ENCODE assay signal across 10 mouse cellular contexts in genomic region chr17:34347606-34348308, GRCm38 (mm10). TPM values are rescaled to one million over a fixed set of nuclear protein-coding genes. Genes with fewer than 3 reads are reported as not detected.
DNase-seq lines count a peak whose midpoint lies in the region; ATAC-seq and TF ChIP-seq lines count a peak whose summit lies in the region.
"Had no signal": no experiment of that assay in that cellular context is flagged by ENCODE, and none has a peak within 500 bp of the region (broad histone marks: within the 10 kb centered on the region; RNA-seq: fewer than 3 reads in every experiment).

No protein-coding gene starts in this region.

- no peak overlapping the region for H3K4me2 ChIP-seq in forebrain, embryonic 14.5 days (ENCODE audit: low read length)
- H3K4me2 ChIP-seq in forebrain, embryonic 13.5 days = no peak overlapping the region
- no peak overlapping the region for H3K4me2 ChIP-seq in intestine, postnatal 0 days (replicated peaks; ENCODE audit: low read depth)
- H3K4me2 ChIP-seq: neural tube, embryonic 13.5 days had no signal

- no peaks in the 10 kb centered on the region for H3K4me1 ChIP-seq in forebrain, embryonic 14.5 days (ENCODE audit: control insufficient read depth, insufficient read depth, low read length)
- H3K4me1 ChIP-seq in forebrain, embryonic 13.5 days = no peaks in the 10 kb centered on the region
- no peaks in the 10 kb centered on the region for H3K4me1 ChIP-seq in brown adipose tissue, adult 24 weeks (ENCODE audit: control insufficient read depth, insufficient read depth, insufficient read length, low read length)
- no peaks in the 10 kb centered on the region for H3K4me1 ChIP-seq in intestine, postnatal 0 days (replicated peaks; ENCODE audit: control insufficient read depth, insufficient read depth, low read length)
- H3K4me1 ChIP-seq: neural tube, embryonic 13.5 days had no signal

- DNase-seq in forebrain, embryonic 14.5 days (ENCODE audit: low spot score) = peak; percentile 38
- DNase-seq in CD4-positive helper T cell, adult 2 months (ENCODE audit: low read depth, low spot score) = peak; percentile 79
- peak; percentile 88 for DNase-seq in layer of hippocampus, adult 9-10 months (ENCODE audit: low spot score)
- peak; percentile 63 for DNase-seq in thymus, postnatal 14 days

- H3K36me3 ChIP-seq in forebrain, embryonic 14.5 days (ENCODE audit: control insufficient read depth, insufficient read depth, low read length) = no peaks in the 10 kb centered on the region
- no peaks in the 10 kb centered on the region for H3K36me3 ChIP-seq in forebrain, embryonic 13.5 days (ENCODE audit: poor library complexity, severe bottlenecking)
- no peaks in the 10 kb centered on the region for H3K36me3 ChIP-seq in intestine, postnatal 0 days (ENCODE audit: control insufficient read depth, insufficient read depth)
- H3K36me3 ChIP-seq: neural tube, embryonic 13.5 days had no signal

- no peak overlapping the region for H3K27ac ChIP-seq in forebrain, embryonic 14.5 days (ENCODE audit: low read depth, low read length)
- no peak overlapping the region for H3K27ac ChIP-seq in forebrain, embryonic 13.5 days
- peak overlapping the region; percentile 72 for H3K27ac ChIP-seq in brown adipose tissue, adult 24 weeks (replicated peaks; ENCODE audit: low read depth, low read length)
- no peak overlapping the region for H3K27ac ChIP-seq in intestine, postnatal 0 days (ENCODE audit: low read depth, low read length)
- H3K27ac ChIP-seq: neural tube, embryonic 13.5 days had no signal

- WGBS in forebrain, embryonic 14.5 days = 70% methylated on average over 6 of the region's 6 CpGs
- WGBS in forebrain, embryonic 13.5 days = 75% methylated on average over 6 of the region's 6 CpGs
- WGBS in intestine, postnatal 0 days = 66% methylated on average over 6 of the region's 6 CpGs

- H3K4me3 ChIP-seq in forebrain, embryonic 14.5 days (ENCODE audit: low read depth, low read length) = no peak overlapping the region
- no peak overlapping the region for H3K4me3 ChIP-seq in forebrain, embryonic 13.5 days
- H3K4me3 ChIP-seq in brown adipose tissue, adult 24 weeks (ENCODE audit: insufficient read depth, low read depth, low read length) = no peak overlapping the region
- H3K4me3 ChIP-seq in intestine, postnatal 0 days (ENCODE audit: low read depth, low read length) = no peak overlapping the region
- H3K4me3 ChIP-seq: neural tube, embryonic 13.5 days had no signal

- no peak for ATAC-seq in forebrain, embryonic 14.5 days
- no peak for ATAC-seq in forebrain, embryonic 13.5 days
- ATAC-seq in monocyte, adult 5-6 weeks (replicated peaks; ENCODE audit: insufficient number of reproducible peaks, low FRiP score, low TSS enrichment, poor library complexity, severe bottlenecking) = peak; percentile 87
- no peak for ATAC-seq in intestine, postnatal 0 days

- no peaks in the 10 kb centered on the region for H3K27me3 ChIP-seq in forebrain, embryonic 14.5 days (replicated peaks; ENCODE audit: control insufficient read depth, insufficient read depth, low read length)
- 0 out of 2 replicates have a peak, but pooled peaks cover 4% of the 10 kb centered on the region for H3K27me3 ChIP-seq in forebrain, embryonic 13.5 days
- 0 out of 2 replicates have a peak, but pooled peaks cover 9% of the 10 kb centered on the region for H3K27me3 ChIP-seq in intestine, postnatal 0 days (replicated peaks; ENCODE audit: control insufficient read depth, insufficient read depth, low read length)

- no peak for TF ChIP-seq CTCF in intestine, postnatal 0 days (IDR thresholded peaks at IDR 0.05; ENCODE audit: low read depth)

- H3K9me3 ChIP-seq in forebrain, embryonic 14.5 days (replicated peaks; ENCODE audit: control insufficient read depth, low read length) = no peaks in the 10 kb centered on the region
- H3K9me3 ChIP-seq in forebrain, embryonic 13.5 days (replicated peaks) = no peaks in the 10 kb centered on the region
- no peaks in the 10 kb centered on the region for H3K9me3 ChIP-seq in intestine, postnatal 0 days (ENCODE audit: control insufficient read depth)
- H3K9me3 ChIP-seq: neural tube, embryonic 13.5 days had no signal

- H3K9ac ChIP-seq in forebrain, embryonic 14.5 days (ENCODE audit: low read length) = no peak overlapping the region
- no peak overlapping the region for H3K9ac ChIP-seq in forebrain, embryonic 13.5 days
- H3K9ac ChIP-seq in intestine, postnatal 0 days (ENCODE audit: low read depth, low read length) = no peak overlapping the region
- H3K9ac ChIP-seq: neural tube, embryonic 13.5 days had no signal

RNA-seq across cellular contexts. Expression of gene Btnl2, which starts 6.9 kb away (rescaled TPM):
- polyA plus RNA-seq in forebrain, embryonic 14.5 days (2014; fragmentation: Nextera tagmentation; extraction: Ambion mirVana) = not detected in 2 replicates
- polyA plus RNA-seq in forebrain, embryonic 13.5 days (2015; fragmentation: Nextera tagmentation; extraction: Ambion mirVana) = not detected in 2 replicates
- 0.67 TPM in 1 of 2 replicates, not detected in the other for polyA plus RNA-seq in brown adipose tissue, adult 24 weeks (2012; ENCODE audit: insufficient read depth, insufficient read length, missing spikeins)
- 0.76 TPM in 1 of 3 replicates, not detected in the others for total RNA-seq in monocyte, adult 5-6 weeks (2017)
- 43.0 and 43.4 TPM in 2 replicates for polyA plus RNA-seq in intestine, postnatal 0 days (2015; fragmentation: Nextera tagmentation; extraction: Ambion mirVana)
- polyA plus RNA-seq: heart, postnatal 0 days; neural tube, embryonic 13.5 days had no signal

RNA-seq across cellular contexts. Expression of gene H2-Eb2, which starts 22.3 kb away (rescaled TPM):
- not detected in 2 replicates for polyA plus RNA-seq in forebrain, embryonic 14.5 days (2014; fragmentation: Nextera tagmentation; extraction: Ambion mirVana)
- not detected in 2 replicates for polyA plus RNA-seq in forebrain, embryonic 13.5 days (2015; fragmentation: Nextera tagmentation; extraction: Ambion mirVana)
- polyA plus RNA-seq in brown adipose tissue, adult 24 weeks (2012; ENCODE audit: insufficient read depth, insufficient read length, missing spikeins) = not detected in 2 replicates
- 4.9 to 11.5 TPM (median 8.6 TPM) in 3 replicates for total RNA-seq in monocyte, adult 5-6 weeks (2017)
- polyA plus RNA-seq in intestine, postnatal 0 days (2015; fragmentation: Nextera tagmentation; extraction: Ambion mirVana) = not detected in 2 replicates
- polyA plus RNA-seq: heart, postnatal 0 days had no signal

RNA-seq across cellular contexts. Expression of gene Btnl1, which starts 29.2 kb away (rescaled TPM):
- polyA plus RNA-seq in forebrain, embryonic 14.5 days (2014; fragmentation: Nextera tagmentation; extraction: Ambion mirVana) = not detected in 2 replicates
- polyA plus RNA-seq in forebrain, embryonic 13.5 days (2015; fragmentation: Nextera tagmentation; extraction: Ambion mirVana) = not detected in 2 replicates
- polyA plus RNA-seq in brown adipose tissue, adult 24 weeks (2012; ENCODE audit: insufficient read depth, insufficient read length, missing spikeins) = not detected in 2 replicates
- 0.19 TPM in 1 of 3 replicates, not detected in the others for total RNA-seq in monocyte, adult 5-6 weeks (2017)
- polyA plus RNA-seq in intestine, postnatal 0 days (2015; fragmentation: Nextera tagmentation; extraction: Ambion mirVana) = 114 and 119 TPM in 2 replicates
- polyA plus RNA-seq: heart, postnatal 0 days; neural tube, embryonic 13.5 days had no signal

RNA-seq across cellular contexts. Expression of gene H2-Eb1, which starts 42.1 kb away (rescaled TPM):
- 0.85 and 1.4 TPM in 2 replicates for polyA plus RNA-seq in forebrain, embryonic 14.5 days (2014; fragmentation: Nextera tagmentation; extraction: Ambion mirVana)
- 1.6 TPM in 2 replicates for polyA plus RNA-seq in forebrain, embryonic 13.5 days (2015; fragmentation: Nextera tagmentation; extraction: Ambion mirVana)
- polyA plus RNA-seq in brown adipose tissue, adult 24 weeks (2012; ENCODE audit: insufficient read depth, insufficient read length, missing spikeins) = 93.0 and 109 TPM in 2 replicates
- 415 to 638 TPM (median 573 TPM) in 3 replicates for total RNA-seq in monocyte, adult 5-6 weeks (2017)
- 24.1 and 25.1 TPM in 2 replicates for polyA plus RNA-seq in intestine, postnatal 0 days (2015; fragmentation: Nextera tagmentation; extraction: Ambion mirVana)

RNA-seq across cellular contexts. Expression of gene BC051142, which starts 50.9 kb away (rescaled TPM):
- 3.7 and 4.2 TPM in 2 replicates for polyA plus RNA-seq in forebrain, embryonic 14.5 days (2014; fragmentation: Nextera tagmentation; extraction: Ambion mirVana)
- 2.4 and 2.6 TPM in 2 replicates for polyA plus RNA-seq in forebrain, embryonic 13.5 days (2015; fragmentation: Nextera tagmentation; extraction: Ambion mirVana)
- polyA plus RNA-seq in brown adipose tissue, adult 24 weeks (2012; ENCODE audit: insufficient read depth, insufficient read length, missing spikeins) = not detected in 2 replicates
- 2.6 to 4.7 TPM in 2 of 3 replicates, not detected in the other for total RNA-seq in monocyte, adult 5-6 weeks (2017)
- polyA plus RNA-seq in intestine, postnatal 0 days (2015; fragmentation: Nextera tagmentation; extraction: Ambion mirVana) = 1.6 and 1.7 TPM in 2 replicates

Comparison
In these comparisons a context has a peak if more than half of its experiments do, and no peak if none do; other contexts are left out.
1. DNase-seq: peak in every context shown above with its lines; median percentile 88 in layer of hippocampus, adult 9-10 months; 79 in CD4-positive helper T cell, adult 2 months; 63 in thymus, postnatal 14 days; 38 in forebrain, embryonic 14.5 days.
2. RNA of gene Btnl2, which starts 6.9 kb away (polyA plus RNA-seq): 43.0 to 43.4 TPM in intestine, postnatal 0 days; 0.67 TPM in brown adipose tissue, adult 24 weeks, not detected in forebrain, embryonic 13.5 days and not detected in forebrain, embryonic 14.5 days; every median in the first group is over 10 times any median in the second.
3. RNA of gene Btnl1, which starts 29.2 kb away (polyA plus RNA-seq): 114 to 119 TPM in intestine, postnatal 0 days; not detected in forebrain, embryonic 14.5 days, not detected in forebrain, embryonic 13.5 days and not detected in brown adipose tissue, adult 24 weeks; every median in the first group is over 100 times any median in the second.